Mouse (Mus musculus) erythroblast, embryonic 14.5 days (primary cell): Measurements from ENCODE around the gene Hes3. TPM values are rescaled to one million over a fixed set of nuclear protein-coding genes. Genes with fewer than 3 reads are reported as not detected.

Experiments used
- H3K27me3 ChIP-seq: 2 replicates; pipeline ENCODE4 v1.6.1; 2012; ENCODE audit warnings: inconsistent platforms; ENCODE audit not compliant: control insufficient read depth
- H3K36me3 ChIP-seq: 2 replicates; pipeline ENCODE4 v1.6.1; 2012; ENCODE audit warnings: mild to moderate bottlenecking, inconsistent platforms; ENCODE audit not compliant: control insufficient read depth
- H3K4me1 ChIP-seq: 2 replicates; pipeline ENCODE4 v1.6.1; 2012; ENCODE audit warnings: inconsistent platforms; ENCODE audit not compliant: control insufficient read depth
- H3K4me3 ChIP-seq: replicated peaks from 2 replicates; pipeline ENCODE3; 2012; ENCODE audit warnings: moderate library complexity, mild to moderate bottlenecking, inconsistent platforms
- H3K9me3 ChIP-seq: 2 replicates; pipeline ENCODE4 v1.6.1; 2012; ENCODE audit warnings: low read length, inconsistent platforms, mixed read lengths; ENCODE audit not compliant: control insufficient read depth
- GATA1 ChIP-seq: IDR thresholded peaks from 2 replicates; pipeline ENCODE4 v1.6.1; 2012; ENCODE audit warnings: low read length, inconsistent platforms, mixed read lengths
- TAL1 ChIP-seq: IDR thresholded peaks from 3 replicates; pipeline ENCODE4 v1.6.1; 2012; ENCODE audit warnings: low read length, inconsistent platforms, mixed read lengths
- polyA plus RNA-seq: library from polyadenylated mRNA; stranded (reverse); fragments of >175 nt; gene quantifications from 2 replicates; pipeline ENCODE4 v1.2.3, GENCODE M21; 2012

Hes3 gene
- polyA plus RNA-seq, 1 experiment: not detected

DNA sequence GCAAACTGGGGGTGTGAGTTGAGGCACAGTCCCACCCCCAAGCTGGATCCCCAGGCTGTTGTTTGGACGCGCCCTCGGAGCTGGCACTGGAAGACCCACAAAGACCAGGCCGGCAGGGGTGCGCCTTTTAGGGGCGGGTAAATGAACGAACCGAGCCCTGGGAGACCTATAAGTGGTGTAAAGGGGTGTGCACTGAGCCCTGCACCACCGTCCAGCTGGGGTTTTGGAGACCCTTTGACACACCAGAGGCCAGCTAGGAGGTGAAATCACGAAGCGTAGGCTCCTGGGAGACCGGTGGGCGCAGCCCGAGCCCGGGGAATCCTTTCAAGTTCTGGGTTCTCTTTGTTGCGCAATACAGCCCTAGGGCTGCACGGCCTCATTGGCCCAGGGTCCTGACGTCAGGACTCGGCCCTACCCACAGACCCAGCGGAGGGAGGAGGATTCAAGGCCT is 16.8 kb downstream of the Hes3 start:
- Histone ChIP-seq H3K4me3 (peak overlapping the region; percentile 18), H3K36me3 (no peaks in the 10 kb centered on the region), H3K9me3 (no peaks in the 10 kb centered on the region), H3K27me3 (peaks cover 51% of the 10 kb centered on the region), H3K4me1 (no peaks in the 10 kb centered on the region; the same call in 1 of the 2 replicates)
- TF ChIP-seq TAL1: no peak
- no peak for TF ChIP-seq GATA1

GRCm38 (mm10) chr4:152273621-152274236 is 17.7 kb downstream of the Hes3 start, which contains the start of gene Gpr153:
TSS of gene Gpr153 (plus strand) at chr4:152274232.
- Histone ChIP-seq H3K4me1 (no peaks in the 10 kb centered on the region; the same call in 1 of the 2 replicates), H3K9me3 (no peaks in the 10 kb centered on the region), H3K27me3 (peaks cover 50% of the 10 kb centered on the region), H3K36me3 (no peaks in the 10 kb centered on the region), H3K4me3 (peak within 1 kb of the TSS; percentile 36)
- TF ChIP-seq GATA1 (no peak), TAL1 (no peak)

DNA sequence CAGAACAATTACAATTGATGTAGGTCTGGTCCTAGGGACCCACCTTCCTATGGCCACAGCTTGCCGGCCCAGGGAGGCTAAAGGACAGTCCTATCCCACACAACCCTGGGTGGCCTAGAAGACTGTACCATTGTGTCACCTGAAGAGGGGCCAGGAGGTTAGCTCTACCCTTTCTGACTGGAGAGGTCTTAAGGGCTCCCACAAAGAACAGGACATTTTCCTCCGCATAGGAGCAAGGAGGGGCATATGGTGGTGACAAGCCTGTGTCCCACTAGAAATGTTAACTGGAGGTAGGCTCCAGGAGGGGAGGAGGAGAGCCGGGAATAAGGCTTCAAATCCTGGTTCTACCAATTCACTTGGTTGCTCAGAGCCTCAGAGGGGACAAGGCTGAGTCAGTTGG is 18.3 kb downstream of the Hes3 start:
- Histone ChIP-seq H3K9me3 (no peaks in the 10 kb centered on the region), H3K4me3 (no peak overlapping the region), H3K27me3 (peaks cover 50% of the 10 kb centered on the region), H3K36me3 (peaks cover 2% of the 10 kb centered on the region; the same call in 1 of the 2 replicates), H3K4me1 (no peaks in the 10 kb centered on the region; the same call in 1 of the 2 replicates)
- no peak for TF ChIP-seq GATA1
- no peak for TF ChIP-seq TAL1

- peaks cover 2% of the 10 kb centered on the region; the same call in 1 of the 2 replicates for H3K36me3 ChIP-seq
- H3K27me3 ChIP-seq: peaks cover 50% of the 10 kb centered on the region
- no peaks in the 10 kb centered on the region for H3K9me3 ChIP-seq
These were observed 18.9 kb downstream of the Hes3 start for GRCm38 (mm10) chr4:152272449-152273049.

DNA sequence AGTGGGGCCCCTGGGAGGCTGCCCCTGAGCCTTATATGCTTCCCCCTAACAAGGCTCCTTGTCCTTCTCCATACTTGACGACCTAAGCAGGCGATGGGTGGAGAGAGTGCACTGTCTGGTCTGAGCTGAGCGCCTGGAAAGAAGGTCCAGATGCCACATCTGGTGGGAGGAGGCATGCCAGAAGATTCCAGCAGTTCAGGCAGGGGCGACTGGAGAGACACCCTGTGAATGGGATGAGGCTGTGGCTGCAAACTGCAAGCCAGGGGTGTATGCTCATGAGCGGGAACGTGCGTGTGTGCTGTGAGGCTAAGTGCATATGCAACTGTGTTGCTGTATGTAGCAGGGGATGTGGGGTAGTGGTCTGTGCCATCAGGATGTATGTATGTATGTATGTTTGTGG is 19.5 kb downstream of the Hes3 start:
- peaks cover 47% of the 10 kb centered on the region for H3K27me3 ChIP-seq
- H3K4me3 ChIP-seq: no peak overlapping the region
- H3K9me3 ChIP-seq: no peaks in the 10 kb centered on the region
- peaks cover 2% of the 10 kb centered on the region; the same call in 1 of the 2 replicates for H3K36me3 ChIP-seq
- H3K4me1 ChIP-seq: no peaks in the 10 kb centered on the region; the same call in none of the 2 replicates
- TF ChIP-seq GATA1: no peak
- TF ChIP-seq TAL1: no peak

More at GRCm38 (mm10) chr4:152272449-152273049, 18.9 kb downstream of the Hes3 start:
- TF ChIP-seq GATA1 (no peak), TAL1 (no peak)
- H3K4me1 ChIP-seq: no peaks in the 10 kb centered on the region; the same call in none of the 2 replicates
- no peak overlapping the region for H3K4me3 ChIP-seq

GRCm38 (mm10) chr4:152271334-152271733 is 20.1 kb downstream of the Hes3 start:
- Histone ChIP-seq H3K36me3 (peaks cover 2% of the 10 kb centered on the region; the same call in 1 of the 2 replicates), H3K4me1 (no peaks in the 10 kb centered on the region; the same call in none of the 2 replicates), H3K27me3 (peaks cover 42% of the 10 kb centered on the region), H3K4me3 (no peak overlapping the region), H3K9me3 (no peaks in the 10 kb centered on the region)
- TF ChIP-seq GATA1: no peak
- no peak for TF ChIP-seq TAL1

- Histone ChIP-seq H3K36me3 (peaks cover 2% of the 10 kb centered on the region; the same call in 1 of the 2 replicates), H3K4me3 (no peak overlapping the region), H3K4me1 (no peaks in the 10 kb centered on the region; the same call in none of the 2 replicates), H3K9me3 (no peaks in the 10 kb centered on the region), H3K27me3 (peaks cover 34% of the 10 kb centered on the region)
- TF ChIP-seq TAL1: no peak
- TF ChIP-seq GATA1: no peak
These were observed 20.9 kb downstream of the Hes3 start for GRCm38 (mm10) chr4:152270599-152270998.

GRCm38 (mm10) chr4:152269967-152270366 is 21.5 kb downstream of the Hes3 start:
- Histone ChIP-seq H3K9me3 (no peaks in the 10 kb centered on the region), H3K4me3 (no peak overlapping the region), H3K27me3 (peaks cover 28% of the 10 kb centered on the region), H3K36me3 (peaks cover 2% of the 10 kb centered on the region; the same call in 1 of the 2 replicates), H3K4me1 (peaks cover under 1% of the 10 kb centered on the region)
- TF ChIP-seq GATA1 (no peak), TAL1 (no peak)

DNA sequence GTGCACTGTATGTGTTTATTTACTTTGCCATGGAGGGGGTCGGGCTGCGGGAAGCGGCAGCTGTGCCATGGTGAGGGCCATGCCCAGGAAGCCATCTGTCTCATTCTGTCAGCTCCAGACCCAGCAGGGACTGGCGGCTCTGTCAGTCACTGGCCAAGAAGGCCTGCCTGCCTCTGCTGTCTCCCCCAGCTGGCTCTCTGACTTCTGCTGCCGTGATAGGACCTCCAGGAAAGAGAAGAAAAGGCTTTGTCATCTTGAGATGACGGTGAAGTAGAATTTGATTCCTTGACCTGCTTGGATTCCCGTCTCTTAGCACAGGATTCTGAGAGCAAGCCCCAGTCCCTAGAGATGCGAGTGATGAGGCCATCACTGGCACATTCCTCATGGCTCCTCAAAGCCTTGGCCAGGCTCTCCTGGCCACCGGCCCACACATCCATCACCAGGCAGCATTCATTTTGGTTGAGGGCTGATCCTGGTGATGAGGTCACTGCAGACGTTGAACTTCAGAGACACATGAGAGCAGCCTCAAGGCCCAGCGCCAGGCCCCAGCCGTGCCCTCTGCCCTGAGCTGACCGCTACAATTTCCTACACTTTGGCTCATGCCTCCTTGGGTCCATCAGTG is 23.6 kb downstream of the Hes3 start:
- peaks cover 2% of the 10 kb centered on the region; the same call in 1 of the 2 replicates for H3K36me3 ChIP-seq
- H3K27me3 ChIP-seq: peaks cover 7% of the 10 kb centered on the region
- H3K4me1 ChIP-seq: peaks cover 22% of the 10 kb centered on the region
- no peaks in the 10 kb centered on the region for H3K9me3 ChIP-seq
- TF ChIP-seq TAL1: no peak
- TF ChIP-seq GATA1: no peak
- H3K4me3 ChIP-seq: no peak overlapping the region
